Mouse (Mus musculus) CH12.LX (cell line): ENCODE measurements around the gene Ak4. TPM values are rescaled to one million over a fixed set of nuclear protein-coding genes. Genes with fewer than 3 reads are reported as not detected.

Experiments
- DNase-seq: peaks from one replicate; pipeline ENCODE4 v3.0.0-alpha.2; 2013; ENCODE audit errors: extremely low read depth
- H3K27ac ChIP-seq: 2 replicates; pipeline ENCODE4 v1.5.1; 2012; ENCODE audit warnings: low read depth, mild to moderate bottlenecking, control low read depth, moderate library complexity; ENCODE audit not compliant: insufficient read depth
- H3K27me3 ChIP-seq: replicated peaks from 2 replicates; pipeline ENCODE3; 2012; ENCODE audit warnings: inconsistent platforms
- H3K36me3 ChIP-seq, 2 experiments: replicated peaks in 1 of 2; 2 replicates each; pipeline versions ENCODE3 to v1.6.1; 2012; ENCODE audit warnings: inconsistent platforms in 1 of 2, low read length in 1 of 2, mild to moderate bottlenecking in 1 of 2, mixed read lengths in 1 of 2, moderate library complexity in 1 of 2; ENCODE audit not compliant: control insufficient read depth in 1 of 2, insufficient read depth in 1 of 2
- H3K4me1 ChIP-seq, 2 experiments: 2 replicates each; pipeline ENCODE4 v1.6.1; 2012; ENCODE audit warnings: inconsistent platforms in 1 of 2, moderate library complexity in 1 of 2; ENCODE audit not compliant: insufficient read depth in 2 of 2, control insufficient read depth in 1 of 2
- H3K4me2 ChIP-seq: 2 replicates; pipeline ENCODE4 v1.6.1; 2012; ENCODE audit warnings: low read depth, mild to moderate bottlenecking, control low read depth; ENCODE audit not compliant: poor library complexity, insufficient read depth, severe bottlenecking
- H3K4me3 ChIP-seq, 3 experiments: fragments of 150-350 bp in 1 of 3; sonication (generic) in 1 of 3; replicated peaks in 1 of 3; 2 replicates each; pipeline versions ENCODE3 to v1.5.1; 2011 to 2012; ENCODE audit warnings: low read depth in 2 of 3, low read length in 2 of 3, mild to moderate bottlenecking in 2 of 3, moderate library complexity in 2 of 3, control low read depth in 1 of 3, improper control_type of control experiment in 1 of 3, inconsistent platforms in 1 of 3, mixed read lengths in 1 of 3; ENCODE audit not compliant: poor library complexity in 1 of 3
- H3K79me2 ChIP-seq: replicated peaks from 2 replicates; pipeline ENCODE4 v1.6.1; 2012; ENCODE audit warnings: mild to moderate bottlenecking, moderate library complexity; ENCODE audit not compliant: control insufficient read depth, poor library complexity, insufficient read depth, severe bottlenecking; ENCODE audit errors: extremely low read depth
- H3K9ac ChIP-seq: 2 replicates; pipeline ENCODE4 v1.6.1; 2012; ENCODE audit warnings: low read depth, mild to moderate bottlenecking, control low read depth, moderate library complexity; ENCODE audit not compliant: insufficient read depth
- H3K9me3 ChIP-seq: replicated peaks from 2 replicates; pipeline ENCODE3; 2012; ENCODE audit warnings: low read length, inconsistent platforms, mixed read lengths
- CHD1 ChIP-seq: IDR thresholded peaks from 2 replicates; pipeline ENCODE4 v1.6.1; 2012; ENCODE audit warnings: low read depth, low read length, improper control_type of control experiment, inconsistent platforms
- CHD2 ChIP-seq: IDR thresholded peaks from 2 replicates; pipeline ENCODE4 v1.6.1; 2011; ENCODE audit warnings: low read length, improper control_type of control experiment
- CTCF ChIP-seq, 2 experiments: IDR thresholded peaks in 1 of 2; conservative IDR thresholded peaks in 1 of 2; 2 replicates each; pipeline ENCODE4 v1.5.1; 2011 to 2012; ENCODE audit warnings: low read depth in 2 of 2, low read length in 2 of 2, improper control_type of control experiment in 1 of 2, inconsistent platforms in 1 of 2, mild to moderate bottlenecking in 1 of 2, moderate library complexity in 1 of 2
- E2F4 ChIP-seq: IDR thresholded peaks from 2 replicates; pipeline ENCODE4 v1.6.1; 2011; ENCODE audit warnings: low read depth, low read length, improper control_type of control experiment; ENCODE audit not compliant: insufficient replicate concordance
- ELF1 ChIP-seq: IDR thresholded peaks from 2 replicates; pipeline ENCODE4 v1.6.1; 2014; ENCODE audit warnings: low read depth, mild to moderate bottlenecking, inconsistent platforms, low read length, improper control_type of control experiment
- EP300 ChIP-seq: IDR thresholded peaks from 2 replicates; pipeline ENCODE4 v1.6.1; 2011; ENCODE audit warnings: low read length, improper control_type of control experiment
- IRF4 ChIP-seq: IDR thresholded peaks from 2 replicates; pipeline ENCODE4 v1.6.1; 2014; ENCODE audit warnings: low read depth, mild to moderate bottlenecking, inconsistent platforms, low read length, improper control_type of control experiment
- JUN ChIP-seq: IDR thresholded peaks from 2 replicates; pipeline ENCODE4 v1.6.1; 2011; ENCODE audit warnings: low read depth, mild to moderate bottlenecking, low read length, improper control_type of control experiment, moderate library complexity; ENCODE audit not compliant: insufficient read depth
- JUND ChIP-seq: conservative IDR thresholded peaks from 2 replicates; pipeline ENCODE4 v1.6.1; 2011; ENCODE audit warnings: low read depth, low read length, improper control_type of control experiment
- MAX ChIP-seq: IDR thresholded peaks from 2 replicates; pipeline ENCODE4 v1.6.1; 2011; ENCODE audit warnings: low read length, improper control_type of control experiment
- MEF2A ChIP-seq: IDR thresholded peaks from 2 replicates; pipeline ENCODE4 v1.6.1; 2014; ENCODE audit warnings: low read depth, mild to moderate bottlenecking, inconsistent platforms, low read length, improper control_type of control experiment, borderline replicate concordance
- MXI1 ChIP-seq: IDR thresholded peaks from 2 replicates; pipeline ENCODE4 v1.6.1; 2011; ENCODE audit warnings: mild to moderate bottlenecking, low read depth, low read length, improper control_type of control experiment
- MYC ChIP-seq: IDR thresholded peaks from 2 replicates; pipeline ENCODE4 v1.6.1; 2011; ENCODE audit warnings: low read depth, mild to moderate bottlenecking, improper control_type of control experiment, low read length
- NRF1 ChIP-seq: IDR thresholded peaks from 2 replicates; pipeline ENCODE4 v1.6.1; 2014; ENCODE audit warnings: low read depth, mild to moderate bottlenecking, inconsistent platforms, low read length, improper control_type of control experiment, moderate library complexity
- POLR2A ChIP-seq: IDR thresholded peaks from 2 replicates; pipeline ENCODE4 v1.6.1; 2011; ENCODE audit warnings: low read depth, mild to moderate bottlenecking, improper control_type of control experiment, low read length
- POLR2AphosphoS2 ChIP-seq: IDR thresholded peaks from 2 replicates; pipeline ENCODE4 v1.6.1; 2011; ENCODE audit warnings: low read depth, low read length, improper control_type of control experiment
- RAD21 ChIP-seq: IDR thresholded peaks from 2 replicates; pipeline ENCODE4 v1.6.1; 2011; ENCODE audit warnings: low read depth, mild to moderate bottlenecking, low read length, improper control_type of control experiment, moderate library complexity
- SIN3A ChIP-seq: IDR thresholded peaks from 2 replicates; pipeline ENCODE4 v1.6.1; 2012; ENCODE audit warnings: low read length, improper control_type of control experiment, inconsistent platforms
- UBTF ChIP-seq: IDR thresholded peaks from 2 replicates; pipeline ENCODE4 v1.6.1; 2012; ENCODE audit warnings: low read depth, mild to moderate bottlenecking, inconsistent platforms, low read length, improper control_type of control experiment, moderate library complexity
- USF1 ChIP-seq: IDR thresholded peaks from 2 replicates; pipeline ENCODE4 v1.6.1; 2014; ENCODE audit warnings: low read depth, mild to moderate bottlenecking, inconsistent platforms, low read length, improper control_type of control experiment
- ZNF384 ChIP-seq: IDR thresholded peaks from 2 replicates; pipeline ENCODE4 v1.6.1; 2012; ENCODE audit warnings: low read depth, low read length, improper control_type of control experiment, inconsistent platforms
- dilution Hi-C: fragments of 300-500 bp; cut with MboI; formaldehyde crosslinking; loops from 2 replicates; pipeline ENCODE4 v1.14.3; 2020; ENCODE audit warnings: low sequenced_read_pairs; ENCODE audit not compliant: extremely low pct_unique_long_range_greater_than_20kb, extremely low pct_ligation_motif_present
- in situ Hi-C: fragments of 300-500 bp; cut with MboI; formaldehyde crosslinking; loops from 3 replicates; pipeline ENCODE4 v1.14.3; 2019; ENCODE audit warnings: low sequenced_read_pairs, low pct_ligation_motif_present, low pct_unique_long_range_greater_than_20kb, mixed read lengths
- polyA plus RNA-seq: library from polyadenylated mRNA; unstranded; fragments of >175 nt; gene quantifications from 2 replicates; pipeline ENCODE4 v1.2.1, GENCODE M21; 2012; ENCODE audit warnings: low read depth; ENCODE audit not compliant: insufficient read length
- total RNA-seq, 2 experiments: library from RNA; depleted of rRNA; stranded (reverse); fragments of 300-350 nt in 1 of 2; fragments of >200 nt in 1 of 2; gene quantifications; 2 replicates each; pipeline ENCODE4 v1.2.3; 2012 to 2014

The Ak4 gene
- total RNA-seq (2012; rRNA removed) (12.5 and 23.0 TPM in 2 replicates), total RNA-seq (2014; rRNA removed) (42.4 and 49.4 TPM in 2 replicates), polyA plus RNA-seq (10.6 and 11.8 TPM in 2 replicates)

GRCm38 (mm10) chr4:101419151-101419910 lies at the start of gene Ak4:
Ak4 (plus strand) TSS chr4:101419277.
- dilution Hi-C loops, result no loop called here
- Histone ChIP-seq H3K4me3 (peak within 1 kb of the TSS; percentile 57 to 85 (median 73)), H3K79me2 (no peaks in the 10 kb centered on the region), H3K36me3 (peaks cover 0 to 6% of the 10 kb centered on the region in 2 experiments), H3K27ac (no peak within 1 kb of the TSS), H3K9me3 (no peaks in the 10 kb centered on the region), H3K9ac (peak within 1 kb of the TSS; percentile 9; the same call in 1 of the 2 replicates), H3K27me3 (peaks cover 2% of the 10 kb centered on the region), H3K4me1 (peaks cover 0 to 8% of the 10 kb centered on the region in 2 experiments; a peak in 2 of 4 replicates), H3K4me2 (peak within 1 kb of the TSS; percentile 100)
- TF ChIP-seq EP300 (no peak), USF1 (no peak), CHD2 (0 out of 2 replicates have a peak, but pooled peaks have one; percentile 38), CTCF (conservative IDR thresholded peaks at IDR 0.05 in 1 of 2, IDR thresholded peaks at IDR 0.05 in 1 of 2; ENCODE audit: low read depth in 2 of 2, low read length in 2 of 2) (peak in 1 of 2 experiments; percentile 11; a peak in 1 of 4 replicates), E2F4 (no peak), ZNF384 (no peak), POLR2AphosphoS2 (no peak), MAX (no peak), ELF1 (0 out of 2 replicates have a peak, but pooled peaks have one; percentile 12), UBTF (0 out of 2 replicates have a peak, but pooled peaks have one; percentile 39), SIN3A (peak; percentile 54), MXI1 (peak; percentile 82), CHD1 (no peak)
- in situ Hi-C loops, result no loop called here
- peak; percentile 46 for DNase-seq

GRCm38 (mm10) chr4:101369738-101370275 lies 49.3 kb upstream of the Ak4 start:
- Histone ChIP-seq H3K9me3 (no peaks in the 10 kb centered on the region), H3K27ac (no peak overlapping the region), H3K9ac (no peak overlapping the region), H3K36me3 (no peaks in the 10 kb centered on the region), H3K4me3 (no peak overlapping the region), H3K4me2 (no peak overlapping the region), H3K4me1 (peaks cover 3 to 5% of the 10 kb centered on the region in 2 experiments), H3K79me2 (no peaks in the 10 kb centered on the region), H3K27me3 (no peaks in the 10 kb centered on the region)
- no peak for DNase-seq
- no peak for TF ChIP-seq MEF2A
- no peak for TF ChIP-seq EP300
- no peak for TF ChIP-seq SIN3A
- no peak for TF ChIP-seq MXI1
- TF ChIP-seq NRF1, result no peak
- no peak for TF ChIP-seq IRF4
- TF ChIP-seq JUN, result no peak
- TF ChIP-seq CHD2, result no peak
- no peak for TF ChIP-seq JUND
- no peak for TF ChIP-seq ZNF384
- no peak for TF ChIP-seq RAD21
- no peak for TF ChIP-seq MYC
- no peak for TF ChIP-seq POLR2A
- dilution Hi-C loops, result no loop called here
- in situ Hi-C loops, result no loop called here
